Mouse (Mus musculus) cerebellum, postnatal 10 days (tissue): Measurements from ENCODE around the gene Hmcn2.

Experiments used
- DNase-seq, 2 experiments: peaks; one replicate each; pipeline ENCODE4 v3.0.0; 2021; ENCODE audit warnings: mixed read lengths in 2 of 2

Hmcn2 gene

DNA sequence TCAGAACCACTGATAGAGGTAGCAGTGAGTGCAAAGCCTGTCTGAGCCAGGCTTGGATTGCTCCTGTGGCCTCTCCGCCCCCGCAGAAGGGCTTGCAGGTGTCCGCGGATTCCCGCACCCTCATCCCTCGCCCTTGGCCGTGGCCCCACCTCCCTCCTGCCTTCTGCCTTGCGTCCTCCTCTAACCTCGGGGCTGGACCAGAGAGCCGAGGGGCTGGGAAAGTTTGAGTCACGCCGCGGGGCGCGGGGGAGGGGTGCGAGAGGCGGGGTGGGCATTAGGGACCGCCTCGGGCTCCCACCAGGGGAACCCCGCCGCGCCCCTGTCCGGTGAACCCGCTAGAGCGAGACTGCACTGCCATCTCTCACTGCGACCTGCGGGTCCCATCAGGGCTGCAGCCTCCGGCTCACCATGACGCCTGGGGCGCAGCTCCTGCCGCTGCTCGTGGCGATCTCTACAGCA lies at the start of gene Hmcn2:
TSS of gene Hmcn2 (plus strand) at position 409 of the 459 bp plus-strand sequence.
- DNase-seq: peak in 1 of 2 experiments; percentile 37

GRCm38 (mm10) chr2:31267447-31267846 lies 46.8 kb upstream of the Hmcn2 start:
- peak; percentile 51 to 55 for DNase-seq

DNA sequence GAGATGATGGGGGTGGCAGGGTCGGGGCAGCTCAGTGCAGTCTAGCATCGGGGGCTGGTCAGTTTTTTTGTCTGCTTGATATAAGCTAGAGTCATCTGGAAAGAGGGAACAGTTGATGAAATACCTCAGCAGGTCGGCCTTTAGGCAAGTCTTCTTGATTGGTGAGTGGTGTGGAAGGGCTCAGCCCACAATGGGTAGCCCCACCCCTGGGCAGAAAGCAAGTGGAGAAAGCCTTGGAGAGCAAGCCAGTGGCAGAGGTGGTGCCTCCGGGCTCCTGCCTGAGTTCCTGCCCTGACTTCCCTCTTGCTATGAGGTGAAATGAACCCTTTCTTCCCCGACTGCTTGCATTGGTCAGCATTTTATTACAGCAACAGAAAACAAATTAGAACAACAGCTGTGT lies 45.6 kb upstream of the Hmcn2 start:
- DNase-seq: no peak

- DNase-seq: peak; percentile 48 to 54
Measured at GRCm38 (mm10) chr2:31269188-31269587, 45.0 kb upstream of the Hmcn2 start.

DNA sequence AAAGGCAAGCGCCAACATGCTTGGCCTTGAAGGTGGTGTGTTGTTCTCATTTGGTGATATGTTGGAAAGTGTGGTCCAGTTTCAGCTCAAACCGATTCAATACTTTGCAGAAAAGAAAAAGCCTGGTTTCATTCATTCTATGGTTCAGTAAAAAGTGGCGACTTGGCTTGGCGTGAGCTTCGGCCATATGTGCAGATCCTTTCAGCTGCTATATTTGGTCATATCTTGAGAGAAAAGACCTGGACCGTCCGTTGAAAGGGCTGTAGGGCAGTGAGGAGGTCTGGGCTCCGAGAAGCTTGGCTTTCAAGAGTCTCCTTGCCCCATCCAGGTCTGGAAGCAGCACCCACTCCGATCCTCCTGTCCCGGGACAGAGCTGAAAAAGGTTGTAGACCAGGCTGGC lies 44.4 kb upstream of the Hmcn2 start:
- no peak for DNase-seq

DNA sequence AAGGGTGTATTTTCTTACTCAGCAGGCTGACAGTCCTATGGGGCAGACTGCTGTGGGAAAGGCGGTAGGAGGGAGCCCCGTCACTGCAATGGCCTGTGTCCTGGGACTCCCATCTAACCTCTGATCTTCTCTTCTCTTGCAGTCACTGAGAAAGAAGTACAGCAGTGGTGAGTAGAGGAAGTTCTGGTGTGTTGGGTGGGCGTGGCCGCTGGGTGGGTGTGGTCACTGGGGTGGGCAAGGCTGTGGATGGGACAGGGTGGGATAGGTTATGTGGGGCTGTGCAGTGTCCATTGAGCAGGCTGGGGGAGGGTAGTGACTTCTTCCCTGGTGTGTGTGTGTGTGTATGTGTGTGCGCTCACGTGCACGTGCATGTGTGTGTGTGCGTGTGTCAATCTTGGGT lies 43.7 kb upstream of the Hmcn2 start:
- DNase-seq: no peak

DNA sequence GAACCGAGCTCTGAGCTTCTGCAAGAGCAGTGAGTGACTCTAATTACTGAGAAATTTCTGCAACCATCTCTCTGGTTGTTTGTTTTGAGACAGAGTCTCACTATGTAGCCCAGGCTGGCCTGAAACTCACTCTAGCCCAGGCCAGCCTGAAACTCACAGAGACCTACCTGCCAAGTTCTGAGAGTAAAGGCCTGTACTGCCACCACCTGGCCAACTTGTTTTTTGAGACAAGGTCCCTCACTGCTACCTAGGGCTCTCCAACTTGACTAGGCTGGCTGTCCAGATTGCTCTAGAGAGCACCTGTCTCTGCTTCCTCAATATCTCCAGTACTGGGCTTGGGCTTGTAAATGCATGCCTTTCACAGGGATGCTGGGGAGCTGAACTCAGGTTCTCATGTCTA lies 43.1 kb upstream of the Hmcn2 start:
- DNase-seq: no peak

GRCm38 (mm10) chr2:31274993-31275392 lies 39.2 kb upstream of the Hmcn2 start:
- DNase-seq: no peak

DNA sequence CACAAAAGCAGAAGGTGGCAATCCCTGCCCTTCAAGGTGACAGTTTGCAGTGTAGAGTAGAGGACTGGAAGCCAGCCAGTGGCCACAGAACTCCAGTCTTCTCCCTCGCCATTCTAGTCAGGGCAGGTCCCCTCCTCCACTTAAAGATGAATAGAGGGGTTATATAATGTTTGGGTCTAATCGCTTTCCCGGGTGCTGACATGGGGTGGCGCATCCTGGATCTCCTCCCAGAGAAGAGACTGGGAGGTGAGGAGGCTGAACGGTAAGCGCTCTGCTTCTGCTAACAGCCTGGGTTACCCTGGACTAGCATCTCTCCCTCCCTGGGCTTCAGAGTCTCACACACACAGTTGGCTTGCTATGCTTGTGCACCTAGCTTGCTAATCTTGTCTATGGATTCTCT lies 36.4 kb upstream of the Hmcn2 start:
- DNase-seq: peak; percentile 43 to 51

GRCm38 (mm10) chr2:31278483-31278882 lies 35.7 kb upstream of the Hmcn2 start:
- DNase-seq: peak; percentile 49 to 54

DNA sequence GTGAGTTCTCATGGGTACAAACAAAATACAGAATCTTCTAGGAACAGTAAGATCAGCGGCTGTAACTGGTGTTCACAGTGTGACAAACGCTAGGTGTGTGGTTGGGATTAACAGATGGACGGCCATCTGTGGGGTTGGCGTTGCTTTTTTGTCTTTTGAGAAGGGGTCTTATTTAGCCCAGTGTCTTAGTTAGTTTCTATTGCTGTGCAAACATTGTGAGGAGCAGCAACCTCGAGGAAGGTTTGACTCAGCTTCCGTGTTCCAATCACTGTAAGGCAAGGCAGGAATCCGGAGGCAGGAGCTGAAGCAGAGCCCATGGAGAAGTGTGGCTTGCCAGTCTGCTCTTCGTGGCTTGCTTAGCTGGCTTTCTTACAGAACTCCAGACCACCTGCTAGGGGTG lies 33.1 kb upstream of the Hmcn2 start:
- DNase-seq: peak in 1 of 2 experiments; percentile 43

DNA sequence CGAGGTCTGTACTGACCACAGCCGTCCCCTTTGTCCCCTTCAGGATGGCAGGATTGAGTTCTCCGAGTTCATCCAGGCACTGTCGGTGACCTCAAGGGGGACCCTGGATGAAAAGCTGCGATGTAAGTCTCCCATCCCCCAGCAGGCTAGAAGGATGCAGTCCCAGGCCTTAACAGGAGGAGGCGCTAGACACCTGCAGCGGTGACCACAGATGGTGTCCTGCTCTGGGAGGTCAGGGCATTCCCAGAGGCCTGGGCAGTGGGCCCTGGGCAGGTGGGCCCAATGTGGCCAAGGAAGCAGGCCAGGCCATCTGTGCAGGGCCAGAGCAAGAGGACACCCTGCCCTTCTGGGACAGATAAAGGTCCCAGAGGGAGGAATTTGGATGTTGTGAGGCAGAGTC lies 31.9 kb upstream of the Hmcn2 start:
- DNase-seq: peak; percentile 66 to 74

DNA sequence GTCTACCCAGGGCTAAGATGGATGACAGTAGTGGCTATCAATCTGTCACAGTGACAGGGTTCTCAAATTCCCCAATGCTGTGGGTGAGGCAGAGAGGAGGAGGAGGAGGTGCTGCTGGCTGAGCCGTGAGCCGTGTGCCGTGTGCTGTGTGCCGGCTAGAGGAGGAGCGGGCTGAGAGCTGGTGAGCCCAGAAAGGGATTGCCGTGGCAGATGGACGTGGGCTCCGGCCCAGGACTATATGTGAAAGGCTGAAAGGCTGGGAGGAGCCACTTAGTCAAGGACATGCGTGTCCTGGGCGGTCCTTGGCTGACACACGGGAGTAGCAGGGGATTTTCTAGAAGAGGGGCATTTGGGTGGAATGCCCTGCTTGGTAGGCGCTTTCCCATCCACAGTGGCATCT lies 31.3 kb upstream of the Hmcn2 start:
- peak; percentile 51 to 59 for DNase-seq

- DNase-seq: no peak
Measured at GRCm38 (mm10) chr2:31284531-31284930, 29.7 kb upstream of the Hmcn2 start.

GRCm38 (mm10) chr2:31291421-31291820 lies 22.8 kb upstream of the Hmcn2 start:
- DNase-seq: peak; percentile 86 to 91

- DNase-seq: peak; percentile 89 to 93
Measured at GRCm38 (mm10) chr2:31294985-31295384, 19.2 kb upstream of the Hmcn2 start.

DNA sequence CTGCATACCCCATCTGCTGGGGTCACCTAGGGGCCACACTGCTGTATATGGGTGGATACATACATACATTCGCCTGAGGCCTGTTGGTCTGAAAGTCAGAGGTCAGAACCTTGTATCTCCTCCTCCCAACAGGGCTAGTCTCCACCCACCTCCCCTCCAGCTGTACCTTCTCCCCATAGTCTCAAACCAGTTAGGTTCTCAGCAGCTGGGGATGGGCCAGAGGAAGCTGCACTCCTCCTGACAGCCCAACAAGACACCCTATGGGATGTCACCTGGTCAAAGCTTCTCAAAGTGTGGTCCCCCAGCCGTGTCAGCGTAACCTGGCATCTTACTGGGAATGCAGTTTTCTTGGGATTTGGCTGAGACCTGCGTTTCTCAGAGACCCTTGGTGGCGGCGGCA lies 17.8 kb upstream of the Hmcn2 start:
- DNase-seq: no peak

DNA sequence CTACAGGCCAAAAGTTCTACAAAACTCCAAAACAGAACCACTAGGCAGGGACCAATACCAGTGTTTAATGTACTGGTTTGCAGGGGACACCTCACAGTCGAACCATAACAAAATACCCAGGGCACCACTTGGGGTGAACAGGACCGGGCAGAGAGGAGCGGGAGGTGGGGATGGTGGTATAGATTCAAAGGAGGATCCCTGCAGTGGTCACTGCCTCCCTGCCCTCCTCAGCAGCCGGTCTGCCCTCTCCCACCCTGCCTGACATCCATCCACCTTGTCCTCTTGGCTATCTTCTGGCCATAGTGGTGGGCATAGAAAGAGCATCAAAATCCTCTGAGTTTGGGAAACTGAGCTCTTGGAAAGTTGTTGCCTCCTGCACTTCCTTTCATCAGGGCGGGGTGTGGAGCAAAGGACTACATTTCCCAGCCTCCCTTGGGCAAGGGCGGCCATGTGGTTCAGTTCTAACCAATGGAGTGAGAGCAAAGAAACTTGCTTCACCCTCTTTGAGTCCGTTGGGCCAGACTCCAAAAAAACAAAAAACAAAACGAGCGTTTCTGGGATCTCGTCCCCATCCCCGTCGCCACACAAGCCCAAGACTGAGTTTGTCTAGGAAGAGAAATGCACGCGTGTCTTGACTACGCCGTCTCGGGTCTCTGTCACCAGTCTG lies 16.5 kb upstream of the Hmcn2 start:
- DNase-seq: peak; percentile 67 to 69

DNA sequence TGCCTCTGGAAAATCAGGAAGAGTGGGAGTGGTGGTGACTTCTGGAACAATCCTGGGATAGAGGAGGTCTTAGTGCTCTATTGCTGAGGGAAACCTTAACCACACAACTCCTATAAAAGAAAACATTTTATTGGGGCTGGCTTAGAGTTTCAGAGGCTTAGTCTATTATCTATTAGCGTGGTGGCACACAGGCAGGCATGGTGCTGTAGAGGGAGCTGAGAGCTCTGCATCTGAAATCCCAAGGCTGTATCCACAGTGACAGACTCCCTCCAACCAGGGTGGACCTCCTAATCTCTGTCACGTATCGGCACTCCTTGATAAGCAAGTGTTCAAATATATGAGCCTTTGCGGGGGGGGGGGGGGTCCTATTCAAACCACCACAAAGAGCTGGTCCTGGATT lies 15.4 kb upstream of the Hmcn2 start:
- DNase-seq: no peak

GRCm38 (mm10) chr2:31299266-31299665 lies 14.9 kb upstream of the Hmcn2 start:
- DNase-seq: peak; percentile 44 to 79

GRCm38 (mm10) chr2:31299996-31300395 lies 14.2 kb upstream of the Hmcn2 start:
- DNase-seq: no peak

GRCm38 (mm10) chr2:31303177-31303576 lies 11.0 kb upstream of the Hmcn2 start:
- DNase-seq: no peak

GRCm38 (mm10) chr2:31304191-31304590 lies 10.0 kb upstream of the Hmcn2 start:
- no peak for DNase-seq

DNA sequence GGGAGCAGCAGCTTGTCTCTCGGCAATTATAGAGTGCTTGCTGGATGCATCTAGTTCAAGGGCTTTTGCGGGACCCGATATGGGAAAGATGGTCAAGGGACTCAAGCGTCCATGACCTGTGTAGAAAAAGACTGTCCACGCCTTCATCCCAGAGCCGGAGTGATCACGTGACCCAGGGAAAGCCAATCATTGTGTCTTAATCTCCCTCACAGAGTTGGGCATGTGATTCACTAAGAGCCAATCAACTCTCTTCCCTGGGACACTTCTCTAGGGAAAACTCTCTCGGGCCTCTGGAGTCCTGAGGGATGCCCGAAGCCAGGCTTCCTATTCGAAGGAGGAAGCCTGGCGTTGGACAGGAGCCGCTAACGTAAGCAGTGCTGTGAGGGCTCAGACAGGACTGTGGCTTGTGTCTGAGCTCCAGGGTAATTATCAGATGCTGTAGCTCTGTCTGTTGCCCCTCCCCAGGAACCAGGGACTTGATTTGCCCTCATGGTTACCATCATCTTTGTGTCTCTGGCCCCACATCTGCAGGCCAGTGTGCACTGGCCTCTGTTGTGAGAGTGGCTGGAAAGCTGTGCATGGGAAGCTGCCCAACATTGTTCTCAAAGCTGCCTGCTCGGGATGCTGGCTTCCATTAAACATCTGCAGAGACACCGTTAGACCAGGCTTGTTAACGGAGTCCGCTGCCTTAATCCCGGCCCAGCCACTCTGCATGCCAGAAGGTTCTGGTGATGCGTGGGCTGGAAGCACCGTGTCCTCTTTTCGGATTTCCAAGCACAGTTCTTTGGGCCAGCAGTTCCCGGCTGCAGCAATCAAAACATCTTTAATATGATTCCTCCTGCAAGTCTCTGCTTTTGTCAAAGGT lies 9.2 kb upstream of the Hmcn2 start:
- no peak for DNase-seq
